Mouse (Mus musculus) ZHBTc4 (cell line): ENCODE measurements around the gene Xirp2.
A peak's percentile ranks its signal among the peaks of the same experiment; 100 is the strongest.

Source experiments
- DNase-seq: peaks from one replicate; pipeline ENCODE4 v3.0.0-alpha.2; 2011; ENCODE audit warnings: low read depth, low spot score

Gene Xirp2

DNA sequence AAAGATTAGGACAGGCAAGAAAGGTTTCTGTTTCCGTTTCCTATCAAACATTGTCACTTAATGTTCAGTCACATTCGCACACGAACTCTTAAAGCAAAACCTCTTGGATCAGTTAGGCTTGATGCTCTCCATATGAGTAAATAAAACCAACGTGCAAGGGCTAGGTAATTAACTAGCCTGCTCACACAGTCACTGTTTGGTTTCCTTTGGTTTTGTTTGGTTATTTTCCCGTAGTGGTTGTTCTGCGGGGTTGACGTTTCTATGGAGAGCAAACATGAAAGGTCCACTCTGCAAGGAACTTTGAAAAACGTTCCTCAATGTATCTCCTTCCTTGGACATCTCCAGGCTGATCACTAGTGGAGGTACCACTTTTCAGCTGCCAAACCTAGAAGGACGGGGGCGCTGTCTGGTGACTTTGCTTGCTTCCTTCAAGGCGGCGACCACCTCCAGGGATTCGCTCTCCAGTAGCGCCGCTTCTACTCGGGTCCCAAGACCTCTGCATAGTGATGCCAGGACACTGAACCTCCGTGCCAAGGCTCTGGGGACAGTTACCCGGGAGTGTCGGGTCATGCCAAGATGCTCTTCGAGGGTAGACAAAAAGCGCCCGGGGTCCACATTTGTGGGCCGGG is 119.2 kb downstream of the Xirp2 start:
- DNase-seq: no peak

DNA sequence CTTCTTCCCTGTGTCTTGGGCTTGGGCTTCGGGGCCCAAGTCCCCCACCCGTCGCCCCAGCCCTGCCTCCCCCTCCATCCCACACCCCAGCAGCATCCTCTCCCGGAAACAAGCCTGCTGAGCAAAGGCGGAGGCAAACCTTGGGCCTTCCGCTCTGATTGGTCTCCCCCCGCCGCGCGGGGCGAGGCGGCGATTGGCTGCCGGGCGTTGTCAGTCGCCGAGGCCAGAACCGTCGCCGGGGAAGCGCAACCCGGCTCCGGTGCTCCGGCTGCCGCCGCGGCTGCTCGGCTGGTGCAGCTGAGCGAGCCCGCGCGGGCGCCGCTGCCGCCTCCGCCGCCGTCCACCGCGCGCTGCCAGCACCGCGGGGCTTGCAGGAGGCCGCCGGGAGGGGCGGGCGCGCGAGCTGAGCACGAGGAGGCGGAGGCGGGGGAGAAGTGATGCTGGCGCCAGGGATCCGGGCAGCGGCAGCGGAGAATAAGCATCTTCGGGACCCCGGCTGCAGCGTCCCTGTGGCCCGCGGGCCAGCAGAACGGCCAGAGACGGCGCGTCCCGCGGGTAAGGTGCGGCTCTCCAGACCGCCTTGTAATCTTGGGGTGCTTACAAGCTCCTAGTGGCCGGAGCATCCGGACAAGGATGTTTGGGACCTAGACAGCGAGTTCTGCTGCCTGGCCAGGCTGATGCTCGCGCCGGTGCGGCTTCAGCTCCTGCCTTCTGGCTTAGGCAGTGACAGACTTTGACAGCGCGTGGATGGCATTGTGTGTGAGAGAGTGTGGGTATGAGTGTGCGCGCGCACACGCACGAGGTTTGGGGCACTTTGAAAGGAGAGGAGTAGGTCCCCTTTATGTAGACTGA is 119.9 kb downstream of the Xirp2 start, which contains the start of gene B3galt1:
Gene B3galt1, plus strand, starts transcription at position 392 of the 852 bp plus-strand sequence.
- peak; percentile 87 for DNase-seq

DNA sequence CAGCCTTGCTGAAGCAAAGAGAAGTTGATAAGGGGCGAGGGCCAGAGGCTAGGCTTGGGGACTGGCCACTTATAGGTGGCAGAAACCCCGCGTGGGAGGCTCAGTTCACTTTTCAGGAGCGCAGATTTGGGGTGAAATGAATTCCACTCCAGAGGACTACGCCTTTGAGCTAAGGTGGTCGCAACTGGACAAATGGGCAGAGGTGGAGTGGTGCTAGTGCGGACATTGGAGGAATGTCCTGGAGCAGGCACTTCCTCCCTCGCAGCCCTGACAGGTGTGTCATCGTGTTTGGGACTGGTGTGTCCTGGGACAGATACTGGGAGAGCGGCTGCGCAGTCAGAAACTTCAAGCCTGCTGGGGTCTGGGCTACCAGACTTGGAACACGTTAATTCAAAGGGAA is 120.8 kb downstream of the Xirp2 start:
- DNase-seq: no peak

- DNase-seq: peak; percentile 9
Measured at GRCm38 (mm10) chr2:67567141-67567680, 121.4 kb downstream of the Xirp2 start.
